Mouse (Mus musculus) hindlimb bud, embryonic 11.5 days (tissue): ENCODE measurements around the gene Kif14.
A peak's percentile ranks its signal among the peaks of the same experiment; 100 is the strongest.

Experiments
- DNase-seq: peaks from one replicate; pipeline ENCODE4 v3.0.0-alpha.2; 2012; ENCODE audit warnings: low read depth, low spot score; ENCODE audit errors: extremely low spot score

Gene Kif14

GRCm38 (mm10) chr1:136466143-136466811, at the start of gene Kif14:
Gene Kif14 (plus strand): TSS chr1:136466343.
- DNase-seq, result peak; percentile 89

- no peak for DNase-seq
These were observed 47.8 kb upstream of the Kif14 start for GRCm38 (mm10) chr1:136418393-136418792.

DNA sequence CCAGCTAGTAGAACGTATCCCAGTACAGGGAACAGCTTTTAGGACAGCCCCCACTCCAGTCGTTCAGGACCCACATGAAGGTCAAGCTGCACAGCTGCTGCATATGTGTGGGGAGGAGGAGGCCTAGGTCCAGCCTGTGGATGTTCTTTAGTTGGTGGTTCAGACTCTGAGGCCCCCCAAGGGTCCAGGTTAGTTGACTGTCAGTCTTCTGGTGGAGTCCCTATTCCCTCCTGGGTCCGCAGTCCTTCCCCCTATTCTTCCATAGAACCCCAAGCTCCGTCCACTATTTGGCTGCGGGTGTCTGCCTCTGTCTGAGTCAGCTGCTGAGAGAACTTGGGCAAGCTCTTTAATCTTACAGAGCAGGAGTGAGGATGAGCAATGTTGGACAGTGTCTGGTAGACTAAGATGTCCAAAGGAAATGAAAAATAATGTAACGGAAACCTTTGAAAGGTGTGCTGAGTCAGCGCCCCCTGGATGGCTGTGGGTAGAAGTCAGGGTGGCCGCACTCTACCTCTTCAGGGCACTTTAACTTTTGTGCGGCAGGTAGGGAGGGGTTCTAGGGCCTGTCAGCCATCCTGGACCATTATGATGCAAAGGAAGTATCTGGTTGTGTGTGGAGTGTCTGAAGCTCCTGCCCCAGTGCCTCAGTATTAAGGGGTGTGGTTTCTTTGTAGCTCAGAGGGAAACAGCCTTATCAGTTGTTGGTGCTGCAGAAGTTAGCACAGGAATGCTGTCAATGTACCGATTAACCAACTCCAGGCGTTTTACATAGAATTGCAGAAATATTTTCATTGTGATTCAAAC, 38.8 kb upstream of the Kif14 start:
- DNase-seq, result no peak

DNA sequence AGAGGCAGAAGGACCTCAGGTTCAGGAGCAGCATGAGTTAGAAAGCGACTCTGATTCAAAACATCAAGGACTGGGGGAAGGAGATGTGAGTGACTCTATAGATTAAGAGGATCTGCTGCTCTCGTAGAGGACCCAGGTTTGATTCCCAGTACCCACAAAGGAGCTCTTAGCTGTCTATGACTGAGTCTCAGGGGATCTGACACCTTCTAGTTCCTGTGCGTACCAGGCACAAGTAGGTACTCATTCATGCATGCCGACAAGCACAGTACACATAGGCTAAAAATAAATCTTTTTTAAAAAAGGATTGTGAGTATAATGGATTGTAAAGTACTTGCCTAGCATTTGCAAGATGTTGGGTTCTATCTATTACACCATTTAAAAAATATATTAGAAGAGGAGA, 37.2 kb upstream of the Kif14 start:
- DNase-seq, result no peak

DNA sequence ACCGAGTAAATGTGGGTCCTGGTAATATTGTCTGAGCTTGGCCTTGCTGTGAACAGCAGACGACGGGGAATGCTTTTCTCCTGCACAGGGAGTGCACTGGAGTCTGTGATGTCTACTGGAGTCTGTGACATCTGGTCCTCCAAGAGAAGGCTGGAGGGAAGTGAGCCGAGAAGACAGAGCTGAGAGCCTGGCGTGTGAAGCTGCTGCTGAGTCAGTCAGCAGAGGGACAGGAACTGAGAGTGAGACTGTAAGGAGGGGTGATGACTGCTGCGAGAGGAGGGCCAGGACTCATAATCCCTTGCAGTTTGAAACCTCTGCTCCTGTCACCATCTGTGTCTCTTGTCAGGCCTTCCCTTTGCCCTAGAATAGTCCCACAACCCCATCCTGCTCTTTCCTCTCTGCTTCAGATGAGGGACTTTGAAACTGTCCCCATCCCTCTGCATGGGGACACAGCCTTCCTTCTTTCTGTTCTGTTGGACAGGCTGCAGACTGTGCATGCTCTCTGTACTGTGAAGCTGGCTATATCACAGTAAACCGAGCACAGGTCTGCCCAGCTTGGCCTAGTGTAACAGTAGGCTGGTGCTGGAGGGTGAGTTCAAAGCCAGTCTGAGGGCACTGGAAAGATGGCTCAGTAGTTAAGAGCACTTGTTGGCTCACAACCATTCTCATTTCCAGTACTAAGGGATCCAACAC, 35.9 kb upstream of the Kif14 start:
- DNase-seq, result no peak

DNA sequence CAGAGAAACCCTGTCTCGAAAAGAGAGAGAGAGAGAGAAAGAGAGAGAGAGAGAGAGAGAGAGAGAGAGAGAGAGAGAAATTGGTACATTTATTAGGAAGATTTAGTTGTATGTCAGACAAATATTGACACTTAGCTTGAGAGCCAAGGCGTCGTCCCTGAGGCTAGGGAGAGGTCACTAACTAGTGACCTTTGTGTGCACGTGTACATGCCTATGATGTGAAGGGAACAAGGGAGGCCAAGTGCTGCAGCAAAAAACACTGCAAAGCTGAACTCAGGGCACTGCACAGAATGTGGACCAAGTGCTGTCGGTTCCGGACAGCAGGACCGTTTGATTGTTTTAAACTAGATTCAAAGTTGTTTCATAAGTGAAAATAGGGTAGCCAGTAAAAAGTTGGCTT, 25.4 kb upstream of the Kif14 start:
- no peak for DNase-seq

DNA sequence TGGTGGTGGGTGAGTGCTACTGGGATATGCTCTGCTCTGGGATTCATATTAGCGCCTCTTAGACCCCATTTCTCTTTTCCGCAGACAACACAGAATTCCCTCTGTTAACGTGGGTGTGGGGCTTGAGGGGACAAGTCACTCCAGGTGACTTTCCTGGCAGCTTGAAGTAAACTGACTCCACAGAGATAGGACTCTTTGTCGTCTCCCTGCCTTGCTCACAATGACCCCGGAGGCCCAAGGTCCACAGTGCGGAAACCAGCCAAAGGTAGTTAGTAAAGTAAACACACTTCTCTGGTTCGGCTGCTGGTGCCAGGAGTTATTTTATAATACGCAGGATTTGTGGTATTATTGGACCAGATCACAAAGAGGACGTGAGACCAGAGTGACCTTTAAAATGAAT, 23.3 kb upstream of the Kif14 start:
- no peak for DNase-seq

DNA sequence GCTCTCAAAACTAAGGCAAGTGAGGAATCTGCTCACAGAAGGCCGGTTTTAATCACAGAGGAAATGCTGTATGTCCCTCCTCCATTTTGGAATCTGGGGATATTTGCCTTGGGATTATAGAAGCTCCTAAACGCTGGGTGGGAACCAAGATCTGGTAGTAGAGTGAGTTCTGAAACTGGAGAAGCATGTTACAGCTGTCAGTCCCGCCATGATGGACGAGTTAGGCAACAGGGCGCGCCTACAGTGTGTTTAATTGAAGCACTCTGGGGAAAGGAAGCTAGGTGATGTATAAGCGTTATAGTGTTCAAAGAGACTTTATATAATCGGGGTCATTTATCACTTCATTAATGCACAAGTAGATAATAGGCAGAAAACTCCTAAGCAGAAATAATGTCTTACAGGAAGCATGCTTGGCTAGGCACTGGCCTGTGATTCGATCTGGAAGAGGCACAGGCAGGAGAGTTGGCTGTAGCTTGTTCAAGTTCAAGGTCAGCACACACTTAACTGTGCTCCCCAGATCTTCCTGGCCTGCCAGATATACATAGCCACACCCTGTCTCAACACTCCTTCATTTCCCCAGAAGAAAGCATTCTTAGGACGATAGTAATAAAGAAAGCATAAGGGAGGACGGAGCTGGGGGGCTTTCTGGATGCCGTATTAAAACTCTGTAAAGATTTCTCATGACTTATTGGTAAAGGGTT, 21.4 kb upstream of the Kif14 start:
- no peak for DNase-seq

- DNase-seq, result no peak
These were observed 19.2 kb upstream of the Kif14 start for GRCm38 (mm10) chr1:136446933-136447332.

DNA sequence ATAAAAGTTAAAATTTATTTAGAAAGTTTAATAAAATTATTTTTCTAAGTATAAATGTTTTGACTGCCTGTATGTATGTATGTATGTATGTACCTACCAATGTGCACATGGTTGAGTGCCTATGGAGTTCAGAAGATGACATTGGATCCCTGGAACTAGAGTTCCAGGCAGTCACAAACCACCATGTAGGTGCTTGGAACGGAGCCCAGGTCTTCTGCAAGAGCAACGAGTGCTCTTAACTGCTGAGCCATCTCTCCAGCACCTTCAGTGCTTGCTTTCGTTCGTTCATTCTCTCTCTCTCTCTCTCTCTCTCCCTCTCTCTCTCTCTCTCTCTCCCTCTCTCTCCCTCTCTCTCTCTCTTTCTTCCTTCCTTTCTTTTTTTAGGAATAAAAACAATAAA, 18.8 kb upstream of the Kif14 start:
- no peak for DNase-seq

DNA sequence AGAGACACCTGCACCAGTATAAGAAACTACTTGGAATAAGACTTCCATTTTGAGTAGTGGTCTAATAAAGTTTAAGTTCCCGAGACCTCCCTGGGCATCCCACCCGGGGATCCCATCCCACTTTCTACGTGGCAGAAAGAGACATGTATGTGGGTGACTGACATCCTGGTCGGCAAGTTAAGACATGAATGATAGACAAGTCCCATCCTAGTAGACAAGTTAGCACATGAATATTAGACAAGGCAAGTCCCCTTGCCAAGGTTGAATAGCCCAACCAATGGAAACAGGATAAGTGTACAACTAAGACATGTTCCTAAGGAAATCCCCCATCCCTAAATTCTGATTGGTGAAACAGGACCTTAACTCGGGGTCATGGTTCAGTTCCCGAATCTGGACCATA, 16.6 kb upstream of the Kif14 start:
- no peak for DNase-seq

DNA sequence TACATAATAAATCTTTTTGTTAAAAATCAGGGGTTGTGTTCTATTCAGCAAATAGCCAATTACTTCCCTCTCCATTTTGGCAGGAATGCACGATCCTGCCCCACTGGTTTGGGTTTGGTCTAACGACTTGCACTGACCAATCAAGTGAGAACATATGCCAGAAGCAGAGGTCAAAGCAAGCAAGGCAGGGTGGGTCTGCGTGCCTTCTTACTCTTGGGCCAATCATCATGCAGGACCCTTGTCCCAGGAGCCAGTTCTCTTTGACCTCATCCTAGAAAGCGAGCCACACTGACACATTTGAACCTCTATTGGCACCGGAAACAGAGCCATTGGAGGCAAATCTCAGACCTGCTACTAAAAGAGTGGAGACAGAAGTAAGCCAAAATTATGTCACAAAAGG, 15.9 kb upstream of the Kif14 start:
- no peak for DNase-seq

- DNase-seq, result no peak
These were observed 13.7 kb upstream of the Kif14 start for GRCm38 (mm10) chr1:136452421-136452820.

DNA sequence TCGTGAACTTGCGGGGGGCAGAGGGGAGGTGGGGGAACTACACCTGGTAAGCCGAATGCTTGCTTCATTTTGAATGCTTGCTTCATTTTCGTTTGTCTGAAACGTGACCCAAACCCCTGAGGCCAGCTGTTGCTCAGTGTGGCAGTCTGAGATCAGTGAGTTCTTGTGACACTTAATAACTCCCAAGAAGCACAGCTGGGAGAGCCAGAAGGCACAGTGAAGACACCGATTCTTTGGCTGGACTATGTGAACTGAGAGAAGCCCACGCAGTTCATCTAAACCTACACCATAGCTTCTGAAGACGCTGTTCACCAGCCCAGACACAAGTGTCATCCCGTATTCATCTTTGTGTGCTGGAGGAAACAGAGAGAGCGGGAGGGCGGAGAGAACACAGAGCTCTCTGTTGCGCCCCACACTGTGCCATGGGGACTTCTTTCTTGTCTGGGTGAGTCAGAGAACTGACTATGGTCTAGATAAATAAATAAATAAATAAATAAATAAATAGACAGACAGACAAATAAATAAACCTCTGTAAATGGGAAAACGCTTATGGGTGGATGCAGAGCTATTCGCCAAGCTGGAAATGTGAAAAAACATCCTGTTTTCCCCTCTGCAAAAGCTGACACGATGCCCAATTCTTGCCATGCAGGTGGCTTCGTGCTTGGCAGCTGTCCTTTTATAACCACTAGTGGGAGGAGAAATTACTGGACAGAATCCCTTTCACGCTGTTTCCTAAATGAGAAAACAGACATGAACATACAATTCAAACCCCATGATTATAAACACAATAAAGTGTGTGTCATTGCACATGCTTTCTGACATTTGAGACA, 10.2 kb upstream of the Kif14 start:
- no peak for DNase-seq

DNA sequence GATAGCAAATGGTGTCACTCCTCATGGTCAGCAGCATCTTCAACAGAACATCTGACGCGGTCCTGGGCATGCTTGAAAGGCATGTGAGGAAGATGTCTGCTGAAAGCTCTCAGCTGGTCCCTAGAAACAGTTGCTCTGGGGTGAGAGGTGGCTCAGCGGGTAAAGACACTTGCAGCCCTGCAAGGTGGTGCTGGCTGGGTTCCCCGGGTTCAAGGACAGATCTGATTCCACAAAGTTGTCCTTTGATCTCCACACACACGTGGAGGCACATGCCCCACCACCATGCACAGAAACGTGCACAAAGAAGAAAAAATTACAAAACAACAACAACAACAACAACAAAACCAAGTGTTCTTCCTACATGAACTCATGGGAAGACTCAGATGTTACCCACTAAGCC, 9.4 kb upstream of the Kif14 start:
- no peak for DNase-seq

DNA sequence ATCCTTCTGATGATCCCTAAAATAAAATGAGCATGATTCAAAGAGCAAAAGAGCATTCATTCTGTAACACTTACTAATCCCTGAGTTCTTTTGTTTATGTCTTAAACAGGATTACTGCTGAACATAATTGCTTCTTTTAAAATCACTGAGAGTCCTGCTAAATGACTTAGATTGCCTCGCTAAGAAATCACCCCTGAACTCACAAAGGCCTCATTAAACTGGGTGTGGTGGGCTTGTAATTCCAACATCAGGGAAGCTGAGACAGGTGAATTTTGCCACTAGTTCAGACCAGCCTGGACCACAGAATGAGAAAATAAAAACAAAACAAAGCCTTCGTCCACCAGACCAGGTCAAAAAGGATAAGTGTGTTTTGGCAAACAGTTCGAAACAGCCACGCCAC, 8.7 kb upstream of the Kif14 start:
- DNase-seq, result no peak

DNA sequence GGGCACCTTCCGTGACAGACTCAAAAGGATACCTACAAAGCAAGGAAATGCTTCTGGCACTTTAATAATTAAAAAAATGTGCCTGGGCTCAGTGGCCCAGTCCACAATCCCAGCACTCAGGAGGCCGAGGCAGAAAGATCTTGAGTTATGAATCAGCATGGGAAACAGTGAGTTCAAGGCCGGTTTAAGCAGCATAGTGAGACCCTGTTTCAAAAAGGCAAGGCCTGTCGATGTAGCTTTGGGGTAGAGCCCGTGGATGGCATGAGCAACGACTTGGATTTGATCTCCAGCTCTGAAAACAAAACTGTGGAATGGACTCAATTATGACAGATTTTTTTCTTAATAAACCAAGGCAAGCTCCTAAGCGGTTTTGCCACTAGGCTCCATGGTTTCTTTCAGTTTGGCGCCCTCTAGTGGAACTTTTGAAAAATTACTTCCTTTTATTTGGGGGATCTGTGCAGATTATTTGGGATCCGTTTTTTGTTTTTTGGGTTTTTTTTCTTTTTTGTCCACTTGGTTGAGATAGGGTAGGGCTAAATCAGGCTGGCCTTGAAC, 7.4 kb upstream of the Kif14 start:
- DNase-seq, result peak; percentile 26

GRCm38 (mm10) chr1:136462443-136462842, 3.7 kb upstream of the Kif14 start:
- DNase-seq, result no peak

DNA sequence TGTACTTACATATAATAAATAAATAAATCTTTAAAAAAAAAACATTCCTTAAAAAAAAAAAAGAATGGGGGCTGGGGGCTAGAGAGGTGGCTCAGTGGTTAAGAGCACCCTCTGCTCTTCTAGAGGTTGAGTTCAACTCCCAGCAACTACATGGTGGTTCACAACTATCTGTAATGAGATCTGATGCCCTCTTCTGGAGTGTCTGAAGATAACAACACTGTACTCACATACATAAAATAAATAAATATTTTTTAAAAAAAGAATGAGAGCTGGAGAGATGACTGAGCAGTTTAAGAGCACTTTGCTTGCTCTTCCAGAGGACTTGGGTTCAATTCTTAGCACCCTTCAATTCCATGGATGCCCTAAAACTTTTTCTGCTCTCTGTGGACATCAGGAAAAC, 975 bp upstream of the Kif14 start:
- DNase-seq, result no peak

DNA sequence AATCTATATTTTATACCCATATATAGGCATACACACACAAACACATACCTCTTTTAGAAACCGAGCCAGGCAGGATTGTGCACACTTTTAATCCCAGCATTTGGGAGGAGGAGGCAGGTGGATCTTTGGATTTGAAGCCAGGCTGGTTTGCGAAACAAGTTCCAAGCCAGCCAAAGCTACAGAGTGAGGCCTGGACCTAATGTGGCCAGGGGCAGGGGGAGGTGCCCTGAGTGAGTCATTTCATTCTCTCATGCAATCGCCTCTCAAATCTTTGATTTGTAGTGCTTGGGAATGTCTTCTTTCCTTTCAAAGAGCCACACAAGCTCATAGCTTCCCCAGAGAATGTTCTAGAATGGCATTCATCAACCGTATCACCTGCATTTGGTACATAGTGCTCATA, 3.3 kb downstream of the Kif14 start:
- no peak for DNase-seq
